Mouse (Mus musculus) CH12.LX (cell line): ENCODE measurements around the gene Ncoa4. TPM values are rescaled to one million over a fixed set of nuclear protein-coding genes. Genes with fewer than 3 reads are reported as not detected.

Experiments used
- DNase-seq: peaks from one replicate; pipeline ENCODE4 v3.0.0-alpha.2; 2013; ENCODE audit errors: extremely low read depth
- H3K27ac ChIP-seq: 2 replicates; pipeline ENCODE4 v1.5.1; 2012; ENCODE audit warnings: low read depth, mild to moderate bottlenecking, control low read depth, moderate library complexity; ENCODE audit not compliant: insufficient read depth
- H3K27me3 ChIP-seq: replicated peaks from 2 replicates; pipeline ENCODE3; 2012; ENCODE audit warnings: inconsistent platforms
- H3K36me3 ChIP-seq, 2 experiments: replicated peaks in 1 of 2; 2 replicates each; pipeline versions ENCODE3 to v1.6.1; 2012; ENCODE audit warnings: inconsistent platforms in 1 of 2, low read length in 1 of 2, mild to moderate bottlenecking in 1 of 2, mixed read lengths in 1 of 2, moderate library complexity in 1 of 2; ENCODE audit not compliant: control insufficient read depth in 1 of 2, insufficient read depth in 1 of 2
- H3K4me1 ChIP-seq, 2 experiments: 2 replicates each; pipeline ENCODE4 v1.6.1; 2012; ENCODE audit warnings: inconsistent platforms in 1 of 2, moderate library complexity in 1 of 2; ENCODE audit not compliant: insufficient read depth in 2 of 2, control insufficient read depth in 1 of 2
- H3K4me2 ChIP-seq: 2 replicates; pipeline ENCODE4 v1.6.1; 2012; ENCODE audit warnings: low read depth, mild to moderate bottlenecking, control low read depth; ENCODE audit not compliant: poor library complexity, insufficient read depth, severe bottlenecking
- H3K4me3 ChIP-seq, 3 experiments: fragments of 150-350 bp in 1 of 3; sonication (generic) in 1 of 3; replicated peaks in 1 of 3; 2 replicates each; pipeline versions ENCODE3 to v1.5.1; 2011 to 2012; ENCODE audit warnings: low read depth in 2 of 3, low read length in 2 of 3, mild to moderate bottlenecking in 2 of 3, moderate library complexity in 2 of 3, control low read depth in 1 of 3, improper control_type of control experiment in 1 of 3, inconsistent platforms in 1 of 3, mixed read lengths in 1 of 3; ENCODE audit not compliant: poor library complexity in 1 of 3
- H3K79me2 ChIP-seq: replicated peaks from 2 replicates; pipeline ENCODE4 v1.6.1; 2012; ENCODE audit warnings: mild to moderate bottlenecking, moderate library complexity; ENCODE audit not compliant: control insufficient read depth, poor library complexity, insufficient read depth, severe bottlenecking; ENCODE audit errors: extremely low read depth
- H3K9ac ChIP-seq: 2 replicates; pipeline ENCODE4 v1.6.1; 2012; ENCODE audit warnings: low read depth, mild to moderate bottlenecking, control low read depth, moderate library complexity; ENCODE audit not compliant: insufficient read depth
- H3K9me3 ChIP-seq: replicated peaks from 2 replicates; pipeline ENCODE3; 2012; ENCODE audit warnings: low read length, inconsistent platforms, mixed read lengths
- CHD1 ChIP-seq: IDR thresholded peaks from 2 replicates; pipeline ENCODE4 v1.6.1; 2012; ENCODE audit warnings: low read depth, low read length, improper control_type of control experiment, inconsistent platforms
- CHD2 ChIP-seq: IDR thresholded peaks from 2 replicates; pipeline ENCODE4 v1.6.1; 2011; ENCODE audit warnings: low read length, improper control_type of control experiment
- E2F4 ChIP-seq: IDR thresholded peaks from 2 replicates; pipeline ENCODE4 v1.6.1; 2011; ENCODE audit warnings: low read depth, low read length, improper control_type of control experiment; ENCODE audit not compliant: insufficient replicate concordance
- ELF1 ChIP-seq: IDR thresholded peaks from 2 replicates; pipeline ENCODE4 v1.6.1; 2014; ENCODE audit warnings: low read depth, mild to moderate bottlenecking, inconsistent platforms, low read length, improper control_type of control experiment
- EP300 ChIP-seq: IDR thresholded peaks from 2 replicates; pipeline ENCODE4 v1.6.1; 2011; ENCODE audit warnings: low read length, improper control_type of control experiment
- ETS1 ChIP-seq: conservative IDR thresholded peaks from 2 replicates; pipeline ENCODE4 v1.6.1; 2012; ENCODE audit warnings: low read depth, mild to moderate bottlenecking, inconsistent platforms, low read length, improper control_type of control experiment, moderate library complexity
- IRF4 ChIP-seq: IDR thresholded peaks from 2 replicates; pipeline ENCODE4 v1.6.1; 2014; ENCODE audit warnings: low read depth, mild to moderate bottlenecking, inconsistent platforms, low read length, improper control_type of control experiment
- JUN ChIP-seq: IDR thresholded peaks from 2 replicates; pipeline ENCODE4 v1.6.1; 2011; ENCODE audit warnings: low read depth, mild to moderate bottlenecking, low read length, improper control_type of control experiment, moderate library complexity; ENCODE audit not compliant: insufficient read depth
- MAFK ChIP-seq: IDR thresholded peaks from 2 replicates; pipeline ENCODE4 v1.6.1; 2011; ENCODE audit warnings: low read length, improper control_type of control experiment; ENCODE audit not compliant: insufficient replicate concordance
- MAZ ChIP-seq: IDR thresholded peaks from 2 replicates; pipeline ENCODE4 v1.6.1; 2012; ENCODE audit warnings: low read depth, mild to moderate bottlenecking, inconsistent platforms, low read length, improper control_type of control experiment, moderate library complexity
- MYC ChIP-seq: IDR thresholded peaks from 2 replicates; pipeline ENCODE4 v1.6.1; 2011; ENCODE audit warnings: low read depth, mild to moderate bottlenecking, improper control_type of control experiment, low read length
- NELFE ChIP-seq: IDR thresholded peaks from 2 replicates; pipeline ENCODE4 v1.6.1; 2011; ENCODE audit warnings: low read depth, low read length, improper control_type of control experiment
- NRF1 ChIP-seq: IDR thresholded peaks from 2 replicates; pipeline ENCODE4 v1.6.1; 2014; ENCODE audit warnings: low read depth, mild to moderate bottlenecking, inconsistent platforms, low read length, improper control_type of control experiment, moderate library complexity
- POLR2A ChIP-seq: IDR thresholded peaks from 2 replicates; pipeline ENCODE4 v1.6.1; 2011; ENCODE audit warnings: low read depth, mild to moderate bottlenecking, improper control_type of control experiment, low read length
- POLR2AphosphoS2 ChIP-seq: IDR thresholded peaks from 2 replicates; pipeline ENCODE4 v1.6.1; 2011; ENCODE audit warnings: low read depth, low read length, improper control_type of control experiment
- RAD21 ChIP-seq: IDR thresholded peaks from 2 replicates; pipeline ENCODE4 v1.6.1; 2011; ENCODE audit warnings: low read depth, mild to moderate bottlenecking, low read length, improper control_type of control experiment, moderate library complexity
- RCOR1 ChIP-seq: conservative IDR thresholded peaks from 2 replicates; pipeline ENCODE4 v1.6.1; 2012; ENCODE audit warnings: low read depth, mild to moderate bottlenecking, inconsistent platforms, low read length, improper control_type of control experiment
- SIN3A ChIP-seq: IDR thresholded peaks from 2 replicates; pipeline ENCODE4 v1.6.1; 2012; ENCODE audit warnings: low read length, improper control_type of control experiment, inconsistent platforms
- SMC3 ChIP-seq: IDR thresholded peaks from 2 replicates; pipeline ENCODE4 v1.6.1; 2011; ENCODE audit warnings: low read depth, low read length, improper control_type of control experiment
- TCF12 ChIP-seq: IDR thresholded peaks from 2 replicates; pipeline ENCODE4 v1.6.1; 2014; ENCODE audit warnings: low read depth, mild to moderate bottlenecking, inconsistent platforms, low read length, improper control_type of control experiment
- USF1 ChIP-seq: IDR thresholded peaks from 2 replicates; pipeline ENCODE4 v1.6.1; 2014; ENCODE audit warnings: low read depth, mild to moderate bottlenecking, inconsistent platforms, low read length, improper control_type of control experiment
- ZC3H11A ChIP-seq: IDR thresholded peaks from 2 replicates; pipeline ENCODE4 v1.6.1; 2012; ENCODE audit warnings: low read depth, mild to moderate bottlenecking, inconsistent platforms, low read length, improper control_type of control experiment
- ZMIZ1 ChIP-seq: IDR thresholded peaks from 2 replicates; pipeline ENCODE4 v1.6.1; 2012; ENCODE audit warnings: low read depth, mild to moderate bottlenecking, inconsistent platforms, low read length, improper control_type of control experiment
- dilution Hi-C: fragments of 300-500 bp; cut with MboI; formaldehyde crosslinking; loops from 2 replicates; pipeline ENCODE4 v1.14.3; 2020; ENCODE audit warnings: low sequenced_read_pairs; ENCODE audit not compliant: extremely low pct_unique_long_range_greater_than_20kb, extremely low pct_ligation_motif_present
- in situ Hi-C: fragments of 300-500 bp; cut with MboI; formaldehyde crosslinking; loops from 3 replicates; pipeline ENCODE4 v1.14.3; 2019; ENCODE audit warnings: low sequenced_read_pairs, low pct_ligation_motif_present, low pct_unique_long_range_greater_than_20kb, mixed read lengths
- polyA plus RNA-seq: library from polyadenylated mRNA; unstranded; fragments of >175 nt; gene quantifications from 2 replicates; pipeline ENCODE4 v1.2.1, GENCODE M21; 2012; ENCODE audit warnings: low read depth; ENCODE audit not compliant: insufficient read length
- total RNA-seq, 2 experiments: library from RNA; depleted of rRNA; stranded (reverse); fragments of 300-350 nt in 1 of 2; fragments of >200 nt in 1 of 2; gene quantifications; 2 replicates each; pipeline ENCODE4 v1.2.3; 2012 to 2014

Gene Ncoa4
- total and polyA plus RNA-seq, 3 experiments = 41.6 to 102 (median 63.9) TPM

DNA sequence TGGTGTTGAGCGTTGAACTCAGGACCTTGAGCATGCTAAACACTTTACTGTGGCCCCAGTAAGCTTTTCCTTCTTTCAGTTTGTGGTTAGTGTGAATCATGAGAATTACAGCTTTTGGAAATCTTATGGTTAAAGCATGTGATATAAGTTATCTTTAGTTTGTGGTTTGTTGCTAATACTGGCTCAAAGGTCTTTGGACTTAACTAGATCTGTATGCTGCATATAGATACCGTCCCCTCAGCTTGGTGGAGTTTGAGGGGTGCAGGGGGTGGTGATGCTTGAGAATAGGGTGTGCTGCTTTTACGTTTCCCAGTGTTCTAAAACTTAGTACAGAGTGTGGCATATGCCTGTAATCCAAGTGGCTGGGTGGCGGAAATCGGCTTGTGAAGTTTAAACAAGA, 7.7 kb downstream of the Ncoa4 start:
- H3K4me1 ChIP-seq = peaks cover 2 to 65% of the 10 kb centered on the region in 2 experiments; a peak in 2 of 4 replicates
- peak overlapping the region in 1 of 3 experiments; percentile 27 for H3K4me3 ChIP-seq
- TF ChIP-seq RCOR1 = no peak
- no peak for TF ChIP-seq ELF1
- no peak for TF ChIP-seq POLR2A
- no peak for TF ChIP-seq CHD2
- TF ChIP-seq EP300 = no peak
- no peak for TF ChIP-seq IRF4
- no peak for TF ChIP-seq NELFE
- no peak for TF ChIP-seq SMC3
- TF ChIP-seq MYC = no peak
- TF ChIP-seq CHD1 = no peak
- no peak for TF ChIP-seq MAZ
- TF ChIP-seq MAFK = no peak
- no peak for TF ChIP-seq ZC3H11A
- TF ChIP-seq POLR2AphosphoS2 = no peak
- no peak for TF ChIP-seq E2F4
- TF ChIP-seq RAD21 = no peak
- no peak for TF ChIP-seq SIN3A
- TF ChIP-seq ETS1 = no peak
- no peak for DNase-seq
- no peak overlapping the region for H3K9ac ChIP-seq
- peaks cover 63% of the 10 kb centered on the region for H3K79me2 ChIP-seq
- H3K36me3 ChIP-seq = peaks cover 8 to 29% of the 10 kb centered on the region in 2 experiments
- dilution Hi-C loops = no loop called here
- H3K9me3 ChIP-seq = no peaks in the 10 kb centered on the region
- no peak overlapping the region; the same call in 1 of the 2 replicates for H3K4me2 ChIP-seq
- no peaks in the 10 kb centered on the region for H3K27me3 ChIP-seq
- in situ Hi-C loops = no loop called here
- H3K27ac ChIP-seq = no peak overlapping the region

DNA sequence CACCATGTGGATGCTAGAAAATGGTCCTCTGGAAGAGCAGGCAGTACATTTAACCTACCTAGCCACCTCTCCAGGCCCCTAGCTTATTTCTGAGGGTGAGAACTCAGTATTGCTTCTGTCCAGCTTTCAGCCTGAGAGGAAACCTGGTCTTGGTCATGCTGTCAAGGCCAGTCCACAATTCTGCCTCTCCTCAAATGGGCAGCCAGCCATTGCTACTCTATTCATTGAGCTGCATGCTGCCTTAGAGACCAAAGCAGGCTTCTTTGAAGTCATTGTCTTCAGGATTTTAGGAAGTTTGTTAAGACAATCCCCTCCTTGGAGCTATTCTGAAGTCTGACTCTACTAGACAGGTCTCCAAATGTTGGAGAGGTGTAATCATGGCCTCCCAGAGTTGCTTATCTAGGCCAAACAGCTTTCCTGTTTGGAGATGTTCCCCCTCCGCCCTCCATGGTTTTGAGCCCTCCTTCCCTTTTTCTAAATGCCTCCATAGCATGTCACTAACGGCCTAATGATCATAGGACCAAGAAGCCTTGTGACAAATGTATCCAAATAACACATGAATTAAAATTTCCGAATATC, 9.1 kb downstream of the Ncoa4 start:
- Histone ChIP-seq H3K79me2 (peaks cover 52% of the 10 kb centered on the region), H3K9me3 (no peaks in the 10 kb centered on the region), H3K9ac (no peak overlapping the region), H3K36me3 (peaks cover 14 to 41% of the 10 kb centered on the region in 2 experiments), H3K4me1 (peaks cover 2 to 51% of the 10 kb centered on the region in 2 experiments; a peak in 2 of 4 replicates), H3K4me3 (no peak overlapping the region), H3K27ac (no peak overlapping the region), H3K4me2 (no peak overlapping the region), H3K27me3 (no peaks in the 10 kb centered on the region)
- no peak for DNase-seq
- dilution Hi-C loops = no loop called here
- in situ Hi-C loops = no loop called here
- TF ChIP-seq JUN (no peak), ZMIZ1 (no peak), EP300 (no peak), POLR2AphosphoS2 (no peak), USF1 (no peak), ETS1 (no peak), NRF1 (no peak), TCF12 (no peak)
